Mouse (Mus musculus) adrenal gland, postnatal 0 days (tissue): ENCODE measurements around the gene Vmn2r66. TPM values are rescaled to one million over a fixed set of nuclear protein-coding genes. Genes with fewer than 3 reads are reported as not detected.

Experiments
- polyA plus RNA-seq: library from polyadenylated mRNA; unstranded; fragments of >200 nt; fragmentation: Nextera tagmentation; extraction: Ambion mirVana; gene quantifications from 2 replicates; pipeline ENCODE4 v1.2.1, GENCODE M21; 2015

Vmn2r66 gene
- not detected in 2 replicates for polyA plus RNA-seq

DNA sequence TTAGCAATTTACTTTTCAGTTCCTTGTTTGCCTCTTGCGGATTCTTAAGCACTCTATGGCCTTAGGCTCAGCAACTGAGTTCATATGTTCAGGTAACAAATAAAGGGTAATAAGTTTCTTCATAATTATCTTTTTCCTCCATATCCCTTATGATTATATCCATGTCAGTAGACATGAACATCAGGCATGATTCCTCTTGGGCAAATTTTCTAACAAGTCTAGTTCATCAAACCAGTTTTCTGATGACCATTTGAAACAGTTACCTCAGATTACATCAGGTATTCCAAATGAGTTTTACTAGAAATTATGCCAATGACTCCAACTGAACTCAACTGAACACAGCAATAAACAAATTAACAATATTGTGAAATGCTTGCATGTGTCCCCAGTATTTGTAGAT is at the start of gene Vmn2r66:
Vmn2r66 (minus strand) TSS at position 101 of the 400 bp plus-strand sequence.

DNA sequence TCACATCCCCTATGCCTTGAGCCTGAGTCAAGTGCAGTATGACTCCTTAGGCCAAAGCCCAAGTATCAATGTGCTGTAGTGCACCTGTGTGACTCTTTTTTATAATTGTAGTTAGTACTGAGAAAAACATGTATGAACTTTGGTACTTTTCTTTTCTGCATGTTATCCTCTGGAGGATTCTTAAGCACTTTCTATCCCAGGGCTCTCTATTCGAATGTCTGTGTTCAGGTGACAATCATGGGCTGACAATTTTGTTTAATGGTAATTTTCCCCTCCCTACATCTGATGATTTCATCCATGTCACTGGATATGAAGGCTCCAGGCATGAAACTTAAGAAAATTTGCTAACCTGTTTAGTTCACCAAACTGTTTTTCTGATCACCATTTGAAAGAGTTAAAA is 48.1 kb downstream of the Vmn2r66 start, which contains the start of gene Vmn2r65:
Vmn2r65 (minus strand) TSS at position 101 of the 400 bp plus-strand sequence.

Other genes with a start within 250 kb of the Vmn2r66 start
- gene Olfr291, start 158.7 kb downstream of the Vmn2r66 start, polyA plus RNA-seq: not detected in 2 replicates
- gene Vmn2r65, start 48.2 kb downstream of the Vmn2r66 start, polyA plus RNA-seq: not detected in 2 replicates
- gene Vmn2r67, start 143.7 kb upstream of the Vmn2r66 start, polyA plus RNA-seq: not detected in 2 replicates
- not detected in 2 replicates for gene Vmn2r68, start 225.5 kb upstream of the Vmn2r66 start, polyA plus RNA-seq